Mouse (Mus musculus) stomach, embryonic 16.5 days (tissue): ENCODE measurements around the gene Ppie. TPM values are rescaled to one million over a fixed set of nuclear protein-coding genes. Genes with fewer than 3 reads are reported as not detected.

Experiments
- ATAC-seq: fragments of 200-750 bp; cut with Nextera tagmentation; 2 replicates; pipeline ENCODE4 v1.8.0; 2017; ENCODE audit warnings: moderate number of reproducible peaks, moderate TSS enrichment; ENCODE audit not compliant: insufficient read depth, low FRiP score
- H3K27ac ChIP-seq: fragments of 300-500 bp; sonication (generic); 2 replicates; pipeline ENCODE4 v1.5.1; 2014; ENCODE audit warnings: low read length
- H3K27me3 ChIP-seq: fragments of 300-500 bp; sonication (generic); 2 replicates; pipeline ENCODE4 v1.6.1; 2014; ENCODE audit warnings: low read length, control low read depth, mixed read lengths; ENCODE audit not compliant: control insufficient read depth, insufficient read depth
- H3K36me3 ChIP-seq: fragments of 300-500 bp; sonication (generic); 2 replicates; pipeline ENCODE4 v1.6.1; 2014; ENCODE audit warnings: low read length; ENCODE audit not compliant: control insufficient read depth, insufficient read depth
- H3K4me1 ChIP-seq: fragments of 300-500 bp; sonication (generic); 2 replicates; pipeline ENCODE4 v1.6.1; 2014; ENCODE audit warnings: low read length, control low read depth, mixed read lengths; ENCODE audit not compliant: control insufficient read depth, insufficient read depth
- H3K4me2 ChIP-seq: fragments of 300-500 bp; sonication (generic); 2 replicates; pipeline ENCODE4 v1.6.1; 2014; ENCODE audit warnings: low read depth, low read length, mixed read lengths
- H3K4me3 ChIP-seq: fragments of 300-500 bp; sonication (generic); replicated peaks from 2 replicates; pipeline ENCODE4 v1.5.1; 2014; ENCODE audit warnings: mild to moderate bottlenecking, low read length
- H3K9ac ChIP-seq: fragments of 300-500 bp; sonication (generic); 2 replicates; pipeline ENCODE4 v1.6.1; 2014; ENCODE audit warnings: low read length
- H3K9me3 ChIP-seq: fragments of 300-500 bp; sonication (generic); replicated peaks from 2 replicates; pipeline ENCODE4 v1.6.1; 2016; ENCODE audit warnings: low read length, control low read depth; ENCODE audit not compliant: control insufficient read depth
- WGBS: fragments of 180-500 bp; shearing (Covaris S2); extraction: QIAGEN DNeasy Blood & Tissue Kit; methylation state at CpG from one replicate; pipeline ENCODE4 v1.1.7; 2014; 5-methylcytosine and 5-hydroxymethylcytosine counted together
- polyA plus RNA-seq: library from polyadenylated mRNA; unstranded; fragments of >200 nt; fragmentation: Nextera tagmentation; extraction: Ambion mirVana; gene quantifications from 2 replicates; pipeline ENCODE4 v1.2.1, GENCODE M21; 2015

Gene Ppie
- polyA plus RNA-seq, 1 experiment from 2014 or later, result 85.4 TPM

- Histone ChIP-seq H3K27ac (no peak overlapping the region), H3K36me3 (no peaks in the 10 kb centered on the region)
- 69% methylated on average over 13 of the region's 13 CpGs for WGBS
Measured at GRCm38 (mm10) chr4:123083323-123083902, 56.3 kb downstream of the Ppie start.

DNA sequence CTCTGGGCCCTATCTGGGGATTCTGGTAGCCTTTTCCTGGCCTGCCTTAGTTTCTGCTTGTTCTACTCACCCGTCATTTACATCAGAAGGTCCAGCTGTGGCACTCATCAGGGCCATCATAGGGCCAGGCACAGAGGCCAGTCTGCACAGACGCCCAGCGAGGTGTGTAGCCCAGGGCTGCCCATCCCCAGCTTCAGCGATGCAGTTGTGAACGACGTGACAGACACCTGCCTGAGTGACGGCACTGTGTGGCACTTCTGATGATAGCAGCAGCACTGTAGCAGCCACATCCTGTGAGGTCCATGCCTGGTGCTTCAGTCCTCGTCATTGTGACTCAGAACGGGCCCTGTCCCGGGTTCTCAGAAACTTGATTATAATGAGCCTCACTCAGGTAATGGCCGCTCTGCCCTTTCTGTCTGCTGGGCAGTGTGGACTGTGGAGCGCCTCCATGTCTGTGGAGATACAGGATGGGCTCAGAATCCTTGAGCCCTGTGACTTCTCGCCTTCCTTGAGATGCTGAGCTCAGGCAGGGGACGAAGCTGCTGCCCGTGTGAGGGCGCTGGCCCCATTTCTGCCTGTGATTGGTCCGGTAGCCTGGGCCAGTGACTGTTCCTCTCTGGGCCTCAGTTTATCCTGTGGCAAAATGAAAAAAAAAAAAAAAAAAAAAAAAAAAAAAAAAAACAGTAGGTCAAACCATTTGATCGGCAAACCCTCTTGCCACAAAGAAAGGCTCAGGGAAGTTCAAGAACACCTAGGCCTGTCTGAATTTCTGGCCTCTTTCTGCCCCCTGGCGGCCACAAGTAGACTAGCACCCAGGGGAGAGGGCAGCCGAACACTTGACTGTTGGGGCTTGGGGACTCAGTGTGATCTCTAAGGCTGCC lies 57.2 kb downstream of the Ppie start:
- peak; percentile 47; the same call in 1 of the 2 replicates for ATAC-seq
- WGBS, result 69% methylated on average over 20 of the region's 20 CpGs

More at GRCm38 (mm10) chr4:123083323-123083902, 56.3 kb downstream of the Ppie start:
- no peak for ATAC-seq
- H3K27me3 ChIP-seq, result no peaks in the 10 kb centered on the region
- H3K4me2 ChIP-seq, result no peak overlapping the region
- H3K9me3 ChIP-seq, result no peaks in the 10 kb centered on the region
- no peaks in the 10 kb centered on the region; the same call in 1 of the 2 replicates for H3K4me1 ChIP-seq
- no peak overlapping the region for H3K9ac ChIP-seq
- no peak overlapping the region for H3K4me3 ChIP-seq

GRCm38 (mm10) chr4:123080791-123081190 lies 59.0 kb downstream of the Ppie start:
- Histone ChIP-seq H3K4me1 (no peaks in the 10 kb centered on the region; the same call in 1 of the 2 replicates), H3K36me3 (no peaks in the 10 kb centered on the region), H3K9ac (peak overlapping the region; percentile 43; the same call in 1 of the 2 replicates), H3K27me3 (no peaks in the 10 kb centered on the region), H3K4me2 (0 out of 2 replicates have a peak overlapping the region, but pooled peaks have one; percentile 7), H3K4me3 (no peak overlapping the region), H3K9me3 (no peaks in the 10 kb centered on the region), H3K27ac (peak overlapping the region; percentile 78)
- peak; percentile 83 for ATAC-seq
- WGBS, result 39% methylated on average over 13 of the region's 13 CpGs

More for the DNA sequence above, 57.2 kb downstream of the Ppie start:
- no peaks in the 10 kb centered on the region for H3K9me3 ChIP-seq
- H3K4me3 ChIP-seq, result no peak overlapping the region
- H3K27ac ChIP-seq, result no peak overlapping the region
- H3K4me1 ChIP-seq, result no peaks in the 10 kb centered on the region; the same call in 1 of the 2 replicates
- H3K36me3 ChIP-seq, result no peaks in the 10 kb centered on the region
- no peaks in the 10 kb centered on the region for H3K27me3 ChIP-seq
- H3K9ac ChIP-seq, result no peak overlapping the region
- H3K4me2 ChIP-seq, result no peak overlapping the region

GRCm38 (mm10) chr4:123078231-123078630 lies 61.5 kb downstream of the Ppie start:
- H3K4me3 ChIP-seq, result no peak overlapping the region

More at GRCm38 (mm10) chr4:123078231-123078630, 61.5 kb downstream of the Ppie start:
- 69% methylated on average over 4 of the region's 4 CpGs for WGBS
- Histone ChIP-seq H3K27me3 (no peaks in the 10 kb centered on the region), H3K4me2 (no peak overlapping the region), H3K4me1 (no peaks in the 10 kb centered on the region; the same call in 1 of the 2 replicates), H3K9ac (no peak overlapping the region), H3K9me3 (no peaks in the 10 kb centered on the region), H3K36me3 (no peaks in the 10 kb centered on the region), H3K27ac (no peak overlapping the region)
- no peak for ATAC-seq

Other genes starting within 250 kb of the Ppie start
- 5.8 and 8.4 TPM in 2 replicates for gene Mfsd2a, start 178.8 kb downstream of the Ppie start, polyA plus RNA-seq
- gene Mycl, start 144.3 kb downstream of the Ppie start, polyA plus RNA-seq, result 13.0 and 13.8 TPM in 2 replicates
- gene Trit1, start 123.4 kb downstream of the Ppie start, polyA plus RNA-seq, result 20.1 and 21.2 TPM in 2 replicates
- 0.50 and 0.67 TPM in 2 replicates for gene Bmp8b, start 34.8 kb downstream of the Ppie start, polyA plus RNA-seq
- 0.22 TPM in 1 of 2 replicates, not detected in the other for gene Oxct2b, start 23.7 kb downstream of the Ppie start, polyA plus RNA-seq
- 3.8 and 4.2 TPM in 2 replicates for gene Hpcal4, start 43.3 kb upstream of the Ppie start, polyA plus RNA-seq
- gene Nt5c1a, start 61.6 kb upstream of the Ppie start, polyA plus RNA-seq, result not detected in 2 replicates
- gene Heyl, start 93.6 kb upstream of the Ppie start, polyA plus RNA-seq, result 18.5 and 21.3 TPM in 2 replicates
- gene Pabpc4, start 122.4 kb upstream of the Ppie start, polyA plus RNA-seq, result 31.2 and 42.5 TPM in 2 replicates
- gene Oxct2a, start 183.7 kb upstream of the Ppie start, polyA plus RNA-seq, result not detected in 2 replicates
- gene Bmp8a, start 203.3 kb upstream of the Ppie start, polyA plus RNA-seq, result 0.48 and 0.65 TPM in 2 replicates